Mouse (Mus musculus): Measurements from ENCODE around the gene Slc17a6. TPM values are rescaled to one million over a fixed set of nuclear protein-coding genes. Genes with fewer than 3 reads are reported as not detected.

The Slc17a6 gene
- polyA plus RNA-seq (2014; fragmentation: Nextera tagmentation; extraction: Ambion mirVana), result 102 and 111 TPM in 2 replicates

GRCm38 (mm10) chr7:51621694-51622145 is at the start of gene Slc17a6:
TSS of gene Slc17a6 (plus strand) at chr7:51622006.
- Histone ChIP-seq H3K27ac (replicated peaks; ENCODE audit: low read depth, low read length) (peak within 1 kb of the TSS; percentile 98), H3K4me3 (replicated peaks; ENCODE audit: low read depth, low read length) (peak within 1 kb of the TSS; percentile 51), H3K9me3 (ENCODE audit: control insufficient read depth, low read length) (no peaks in the 10 kb centered on the region), H3K27me3 (ENCODE audit: control insufficient read depth, insufficient read depth, low read length) (peaks cover 14% of the 10 kb centered on the region; the same call in 1 of the 2 replicates), H3K4me1 (ENCODE audit: control insufficient read depth, insufficient read depth, low read length) (peaks cover 9% of the 10 kb centered on the region; the same call in 1 of the 2 replicates), H3K9ac (replicated peaks; ENCODE audit: low read length) (peak within 1 kb of the TSS; percentile 93), H3K36me3 (ENCODE audit: control insufficient read depth, insufficient read depth, low read length) (peaks cover 13% of the 10 kb centered on the region), H3K4me2 (ENCODE audit: low read length) (peak within 1 kb of the TSS; percentile 51)
- DNase-seq (peak; percentile 84), ATAC-seq (ENCODE audit: low FRiP score, low TSS enrichment) (peak; percentile 47; the same call in 1 of the 2 replicates)
- WGBS, result under 1% methylated on average over 23 of the region's 23 CpGs

- 86% methylated on average over 4 of the region's 4 CpGs for WGBS
- ATAC-seq (ENCODE audit: low FRiP score, low TSS enrichment) (no peak), DNase-seq (no peak)
- Histone ChIP-seq H3K4me1 (ENCODE audit: control insufficient read depth, insufficient read depth, low read length) (no peaks in the 10 kb centered on the region), H3K4me3 (replicated peaks; ENCODE audit: low read depth, low read length) (no peak overlapping the region), H3K9ac (replicated peaks; ENCODE audit: low read length) (no peak overlapping the region), H3K36me3 (ENCODE audit: control insufficient read depth, insufficient read depth, low read length) (no peaks in the 10 kb centered on the region), H3K9me3 (ENCODE audit: control insufficient read depth, low read length) (no peaks in the 10 kb centered on the region), H3K27ac (replicated peaks; ENCODE audit: low read depth, low read length) (no peak overlapping the region), H3K27me3 (ENCODE audit: control insufficient read depth, insufficient read depth, low read length) (no peaks in the 10 kb centered on the region), H3K4me2 (ENCODE audit: low read length) (no peak overlapping the region)
Observed at GRCm38 (mm10) chr7:51600021-51600420, 21.8 kb upstream of the Slc17a6 start.

- no peaks in the 10 kb centered on the region for H3K36me3 ChIP-seq (ENCODE audit: control insufficient read depth, insufficient read depth, low read length)
- ATAC-seq (ENCODE audit: low FRiP score, low TSS enrichment) (no peak), DNase-seq (no peak)
- WGBS, result 90% methylated on average over 12 of the region's 12 CpGs
- no peaks in the 10 kb centered on the region for H3K27me3 ChIP-seq (ENCODE audit: control insufficient read depth, insufficient read depth, low read length)
- H3K9ac ChIP-seq (replicated peaks; ENCODE audit: low read length), result no peak overlapping the region
- H3K27ac ChIP-seq (replicated peaks; ENCODE audit: low read depth, low read length), result no peak overlapping the region
- no peaks in the 10 kb centered on the region for H3K9me3 ChIP-seq (ENCODE audit: control insufficient read depth, low read length)
- no peak overlapping the region for H3K4me2 ChIP-seq (ENCODE audit: low read length)
- no peaks in the 10 kb centered on the region for H3K4me1 ChIP-seq (ENCODE audit: control insufficient read depth, insufficient read depth, low read length)
- no peak overlapping the region for H3K4me3 ChIP-seq (replicated peaks; ENCODE audit: low read depth, low read length)
Observed at GRCm38 (mm10) chr7:51603741-51604140, 18.1 kb upstream of the Slc17a6 start.

- no peak overlapping the region for H3K4me3 ChIP-seq (replicated peaks; ENCODE audit: low read depth, low read length)
- no peak overlapping the region for H3K4me2 ChIP-seq (ENCODE audit: low read length)
- no peaks in the 10 kb centered on the region for H3K27me3 ChIP-seq (ENCODE audit: control insufficient read depth, insufficient read depth, low read length)
- ATAC-seq (ENCODE audit: low FRiP score, low TSS enrichment) (no peak), DNase-seq (peak; percentile 79)
- no peak overlapping the region for H3K27ac ChIP-seq (replicated peaks; ENCODE audit: low read depth, low read length)
- no peaks in the 10 kb centered on the region for H3K36me3 ChIP-seq (ENCODE audit: control insufficient read depth, insufficient read depth, low read length)
- no peak overlapping the region for H3K9ac ChIP-seq (replicated peaks; ENCODE audit: low read length)
- H3K9me3 ChIP-seq (ENCODE audit: control insufficient read depth, low read length), result no peaks in the 10 kb centered on the region; the same call in 1 of the 2 replicates
- peaks cover 5% of the 10 kb centered on the region; the same call in 1 of the 2 replicates for H3K4me1 ChIP-seq (ENCODE audit: control insufficient read depth, insufficient read depth, low read length)
- 44% methylated on average over 5 of the region's 5 CpGs for WGBS
Observed at GRCm38 (mm10) chr7:51614404-51614803, 7.4 kb upstream of the Slc17a6 start.

- Histone ChIP-seq H3K4me3 (replicated peaks; ENCODE audit: low read depth, low read length) (no peak overlapping the region), H3K4me2 (ENCODE audit: low read length) (peak overlapping the region; percentile 41), H3K27ac (replicated peaks; ENCODE audit: low read depth, low read length) (peak overlapping the region; percentile 75), H3K27me3 (ENCODE audit: control insufficient read depth, insufficient read depth, low read length) (no peaks in the 10 kb centered on the region; the same call in 1 of the 2 replicates), H3K4me1 (ENCODE audit: control insufficient read depth, insufficient read depth, low read length) (peaks cover 5% of the 10 kb centered on the region; the same call in 1 of the 2 replicates), H3K9me3 (ENCODE audit: control insufficient read depth, low read length) (no peaks in the 10 kb centered on the region), H3K36me3 (ENCODE audit: control insufficient read depth, insufficient read depth, low read length) (no peaks in the 10 kb centered on the region), H3K9ac (replicated peaks; ENCODE audit: low read length) (peak overlapping the region; percentile 49)
- no peak for ATAC-seq (ENCODE audit: low FRiP score, low TSS enrichment)
- DNase-seq, result peak; percentile 89
Observed at GRCm38 (mm10) chr7:51617941-51618340, 3.9 kb upstream of the Slc17a6 start.

- peak overlapping the region; percentile 58 for H3K27ac ChIP-seq (replicated peaks; ENCODE audit: low read depth, low read length)
- H3K4me2 ChIP-seq (ENCODE audit: low read length), result peak overlapping the region; percentile 51
- H3K36me3 ChIP-seq (ENCODE audit: control insufficient read depth, insufficient read depth, low read length), result no peaks in the 10 kb centered on the region
- ATAC-seq (ENCODE audit: low FRiP score, low TSS enrichment) (no peak), DNase-seq (peak; percentile 51)
- WGBS, result 24% methylated on average over 2 of the region's 2 CpGs
- H3K9ac ChIP-seq (replicated peaks; ENCODE audit: low read length), result no peak overlapping the region
- H3K27me3 ChIP-seq (ENCODE audit: control insufficient read depth, insufficient read depth, low read length), result peaks cover under 1% of the 10 kb centered on the region; the same call in 1 of the 2 replicates
- H3K9me3 ChIP-seq (ENCODE audit: control insufficient read depth, low read length), result no peaks in the 10 kb centered on the region
- peaks cover 5% of the 10 kb centered on the region; the same call in 1 of the 2 replicates for H3K4me1 ChIP-seq (ENCODE audit: control insufficient read depth, insufficient read depth, low read length)
- no peak overlapping the region for H3K4me3 ChIP-seq (replicated peaks; ENCODE audit: low read depth, low read length)
Observed at GRCm38 (mm10) chr7:51618412-51618811, 3.4 kb upstream of the Slc17a6 start.

- Histone ChIP-seq H3K36me3 (ENCODE audit: control insufficient read depth, insufficient read depth, low read length) (no peaks in the 10 kb centered on the region), H3K9ac (replicated peaks; ENCODE audit: low read length) (peak overlapping the region; percentile 36; the same call in 1 of the 2 replicates), H3K27me3 (ENCODE audit: control insufficient read depth, insufficient read depth, low read length) (peaks cover 11% of the 10 kb centered on the region; the same call in 1 of the 2 replicates), H3K4me2 (ENCODE audit: low read length) (peak overlapping the region; percentile 51), H3K4me3 (replicated peaks; ENCODE audit: low read depth, low read length) (peak overlapping the region; percentile 18), H3K4me1 (ENCODE audit: control insufficient read depth, insufficient read depth, low read length) (peaks cover 5% of the 10 kb centered on the region; the same call in 1 of the 2 replicates), H3K27ac (replicated peaks; ENCODE audit: low read depth, low read length) (peak overlapping the region; percentile 64; the same call in 1 of the 2 replicates), H3K9me3 (ENCODE audit: control insufficient read depth, low read length) (no peaks in the 10 kb centered on the region)
- 36% methylated on average over 1 of the region's 1 CpGs for WGBS
- DNase-seq (peak; percentile 30), ATAC-seq (ENCODE audit: low FRiP score, low TSS enrichment) (no peak)
Observed at GRCm38 (mm10) chr7:51619977-51620376, 1.8 kb upstream of the Slc17a6 start.

GRCm38 (mm10) chr7:51622196-51622595 is 390 bp downstream of the Slc17a6 start:
- DNase-seq (peak; percentile 74), ATAC-seq (ENCODE audit: low FRiP score, low TSS enrichment) (peak; percentile 9; the same call in 1 of the 2 replicates)
- H3K4me2 ChIP-seq (ENCODE audit: low read length), result peak overlapping the region; percentile 51
- H3K36me3 ChIP-seq (ENCODE audit: control insufficient read depth, insufficient read depth, low read length), result peaks cover 17% of the 10 kb centered on the region
- peak overlapping the region; percentile 98 for H3K27ac ChIP-seq (replicated peaks; ENCODE audit: low read depth, low read length)
- H3K27me3 ChIP-seq (ENCODE audit: control insufficient read depth, insufficient read depth, low read length), result peaks cover 14% of the 10 kb centered on the region; the same call in 1 of the 2 replicates
- WGBS, result under 1% methylated on average over 18 of the region's 18 CpGs
- H3K4me1 ChIP-seq (ENCODE audit: control insufficient read depth, insufficient read depth, low read length), result peaks cover 9% of the 10 kb centered on the region; the same call in 1 of the 2 replicates
- no peaks in the 10 kb centered on the region for H3K9me3 ChIP-seq (ENCODE audit: control insufficient read depth, low read length)
- H3K4me3 ChIP-seq (replicated peaks; ENCODE audit: low read depth, low read length), result peak overlapping the region; percentile 51
- peak overlapping the region; percentile 93 for H3K9ac ChIP-seq (replicated peaks; ENCODE audit: low read length)

- H3K27ac ChIP-seq (replicated peaks; ENCODE audit: low read depth, low read length), result peak overlapping the region; percentile 98
- H3K9ac ChIP-seq (replicated peaks; ENCODE audit: low read length), result peak overlapping the region; percentile 93
- H3K4me1 ChIP-seq (ENCODE audit: control insufficient read depth, insufficient read depth, low read length), result peaks cover 9% of the 10 kb centered on the region; the same call in 1 of the 2 replicates
- WGBS, result under 1% methylated on average over 5 of the region's 5 CpGs
- DNase-seq, result peak; percentile 65
- ATAC-seq (ENCODE audit: low FRiP score, low TSS enrichment), result no peak
- peaks cover 14% of the 10 kb centered on the region; the same call in 1 of the 2 replicates for H3K27me3 ChIP-seq (ENCODE audit: control insufficient read depth, insufficient read depth, low read length)
- peaks cover 17% of the 10 kb centered on the region for H3K36me3 ChIP-seq (ENCODE audit: control insufficient read depth, insufficient read depth, low read length)
- H3K4me2 ChIP-seq (ENCODE audit: low read length), result peak overlapping the region; percentile 51
- H3K4me3 ChIP-seq (replicated peaks; ENCODE audit: low read depth, low read length), result peak overlapping the region; percentile 51
- no peaks in the 10 kb centered on the region for H3K9me3 ChIP-seq (ENCODE audit: control insufficient read depth, low read length)
Observed at GRCm38 (mm10) chr7:51622666-51623065, 860 bp downstream of the Slc17a6 start.

All from midbrain, embryonic 14.5 days (tissue).